Mouse (Mus musculus): ENCODE results near the gene Chn1.

GRCm38 (mm10) chr2:73818742-73819141 lies 43.6 kb upstream of the Chn1 start:
- TF ChIP-seq CTCF (conservative IDR thresholded peaks at IDR 0.05; ENCODE audit: insufficient read depth, insufficient read length, low read depth, low read length): no peak
- no peak for TF ChIP-seq POLR2A (IDR thresholded peaks at IDR 0.05; ENCODE audit: low read depth, low read length)

Data from kidney, adult 2 months (tissue).